Mouse (Mus musculus) bone marrow macrophage, adult 2 months (primary cell): Measurements from ENCODE around the gene Nhsl2.

Experiments used
- CTCF ChIP-seq: IDR thresholded peaks from 2 replicates; pipeline ENCODE4 v1.5.1; 2012; ENCODE audit warnings: low read depth, mild to moderate bottlenecking, low read length, moderate library complexity
- POLR2A ChIP-seq: IDR thresholded peaks from 2 replicates; pipeline ENCODE4 v1.6.1; 2012; ENCODE audit warnings: mild to moderate bottlenecking, low read depth, low read length, borderline replicate concordance

GRCm38 (mm10) chrX:102033566-102033965, 184.4 kb downstream of the Nhsl2 start:
- no peak for TF ChIP-seq POLR2A
- TF ChIP-seq CTCF = no peak
